ENCODE assay signal across 11 mouse cellular contexts in genomic region chr9:22645844-22646390, GRCm38 (mm10).
"Had no signal": no experiment of that assay in that cellular context is flagged by ENCODE, and none has a peak within 500 bp of the region (broad histone marks: within the 10 kb centered on the region; RNA-seq: fewer than 3 reads in every experiment).

No protein-coding gene starts in this region.

- H3K4me3 ChIP-seq: left cerebral cortex, adult 2 months; limb, embryonic 12.5 days; midbrain, embryonic 13.5 days; neural tube, embryonic 15.5 days had no signal

- ATAC-seq: midbrain, embryonic 13.5 days had no signal

- H3K36me3 ChIP-seq: limb, embryonic 12.5 days; midbrain, embryonic 13.5 days; neural tube, embryonic 15.5 days had no signal

- H3K9me3 ChIP-seq: limb, embryonic 12.5 days; midbrain, embryonic 13.5 days; neural tube, embryonic 15.5 days had no signal

- H3K4me2 ChIP-seq: limb, embryonic 12.5 days; midbrain, embryonic 13.5 days; neural tube, embryonic 15.5 days had no signal

- H3K27ac ChIP-seq: left cerebral cortex, adult 2 months; limb, embryonic 12.5 days; liver, embryonic 14.5 days; midbrain, embryonic 13.5 days; neural tube, embryonic 15.5 days had no signal

- DNase-seq: kidney, adult 11 months; kidney, adult 9 months; kidney, postnatal 10 days; liver; lung, adult 18-20 months; thymus, postnatal 4 days had no signal

- H3K27me3 ChIP-seq: limb, embryonic 12.5 days; midbrain, embryonic 13.5 days; neural tube, embryonic 15.5 days had no signal

- H3K9ac ChIP-seq: limb, embryonic 12.5 days; liver, embryonic 14.5 days; midbrain, embryonic 13.5 days; neural tube, embryonic 15.5 days had no signal
